Mouse (Mus musculus): ENCODE results near the gene Galnt10. TPM values are rescaled to one million over a fixed set of nuclear protein-coding genes. Genes with fewer than 3 reads are reported as not detected.

The Galnt10 gene
- polyA plus RNA-seq, 1 experiment from 2014 or later, result 13.0 TPM

- no peak for ATAC-seq (ENCODE audit: low read depth)
- 91% methylated on average over 14 of the region's 14 CpGs for WGBS
- Histone ChIP-seq H3K9ac (no peak overlapping the region), H3K27me3 (no peaks in the 10 kb centered on the region), H3K4me3 (no peak overlapping the region), H3K27ac (replicated peaks) (no peak overlapping the region), H3K4me2 (no peak overlapping the region), H3K4me1 (replicated peaks) (peaks cover 57% of the 10 kb centered on the region), H3K9me3 (no peaks in the 10 kb centered on the region), H3K36me3 (no peaks in the 10 kb centered on the region)
Measured at GRCm38 (mm10) chr11:57652923-57653660, 7.8 kb downstream of the Galnt10 start.

- ATAC-seq (ENCODE audit: low read depth), result no peak
- Histone ChIP-seq H3K9ac (no peak overlapping the region), H3K9me3 (no peaks in the 10 kb centered on the region), H3K36me3 (no peaks in the 10 kb centered on the region), H3K4me3 (no peak overlapping the region), H3K4me2 (no peak overlapping the region), H3K4me1 (replicated peaks) (peaks cover 52% of the 10 kb centered on the region), H3K27ac (replicated peaks) (no peak overlapping the region), H3K27me3 (no peaks in the 10 kb centered on the region)
- 79% methylated on average over 5 of the region's 5 CpGs for WGBS
Measured at GRCm38 (mm10) chr11:57653796-57654195, 8.6 kb downstream of the Galnt10 start.

- H3K27me3 ChIP-seq, result no peaks in the 10 kb centered on the region
- no peak overlapping the region for H3K27ac ChIP-seq (replicated peaks)
- H3K36me3 ChIP-seq, result no peaks in the 10 kb centered on the region
- H3K9ac ChIP-seq, result no peak overlapping the region
- 24% methylated on average over 4 of the region's 4 CpGs for WGBS
- peaks cover 52% of the 10 kb centered on the region for H3K4me1 ChIP-seq (replicated peaks)
- no peak overlapping the region for H3K4me3 ChIP-seq
- H3K9me3 ChIP-seq, result no peaks in the 10 kb centered on the region
- no peak for ATAC-seq (ENCODE audit: low read depth)
- no peak overlapping the region for H3K4me2 ChIP-seq
Measured at GRCm38 (mm10) chr11:57654386-57654785, 9.1 kb downstream of the Galnt10 start.

GRCm38 (mm10) chr11:57654977-57655397 is 9.7 kb downstream of the Galnt10 start:
- Histone ChIP-seq H3K9ac (no peak overlapping the region), H3K4me2 (no peak overlapping the region), H3K36me3 (no peaks in the 10 kb centered on the region), H3K27me3 (no peaks in the 10 kb centered on the region), H3K4me3 (no peak overlapping the region), H3K9me3 (no peaks in the 10 kb centered on the region), H3K27ac (replicated peaks) (no peak overlapping the region), H3K4me1 (replicated peaks) (peaks cover 48% of the 10 kb centered on the region)
- ATAC-seq (ENCODE audit: low read depth), result no peak
- 25% methylated on average over 5 of the region's 5 CpGs for WGBS

GRCm38 (mm10) chr11:57655669-57656325 is 10.6 kb downstream of the Galnt10 start:
- Histone ChIP-seq H3K9me3 (no peaks in the 10 kb centered on the region), H3K27me3 (no peaks in the 10 kb centered on the region), H3K9ac (no peak overlapping the region), H3K4me3 (no peak overlapping the region), H3K27ac (replicated peaks) (no peak overlapping the region), H3K36me3 (no peaks in the 10 kb centered on the region), H3K4me2 (no peak overlapping the region), H3K4me1 (replicated peaks) (peaks cover 44% of the 10 kb centered on the region)
- WGBS, result 60% methylated on average over 10 of the region's 10 CpGs
- no peak for ATAC-seq (ENCODE audit: low read depth)

- Histone ChIP-seq H3K27me3 (no peaks in the 10 kb centered on the region), H3K4me1 (replicated peaks) (peaks cover 38% of the 10 kb centered on the region), H3K27ac (replicated peaks) (no peak overlapping the region), H3K4me3 (no peak overlapping the region), H3K9ac (no peak overlapping the region), H3K4me2 (no peak overlapping the region), H3K9me3 (no peaks in the 10 kb centered on the region), H3K36me3 (no peaks in the 10 kb centered on the region)
- WGBS, result 58% methylated on average over 8 of the region's 8 CpGs
- no peak for ATAC-seq (ENCODE audit: low read depth)
Measured at GRCm38 (mm10) chr11:57656602-57657275, 11.5 kb downstream of the Galnt10 start.

GRCm38 (mm10) chr11:57657370-57658072 is 12.3 kb downstream of the Galnt10 start:
- Histone ChIP-seq H3K27me3 (no peaks in the 10 kb centered on the region), H3K9ac (no peak overlapping the region), H3K4me3 (no peak overlapping the region), H3K4me1 (replicated peaks) (peaks cover 36% of the 10 kb centered on the region), H3K36me3 (no peaks in the 10 kb centered on the region), H3K4me2 (no peak overlapping the region), H3K9me3 (no peaks in the 10 kb centered on the region), H3K27ac (replicated peaks) (no peak overlapping the region)
- no peak for ATAC-seq (ENCODE audit: low read depth)
- WGBS, result 79% methylated on average over 9 of the region's 9 CpGs

GRCm38 (mm10) chr11:57658214-57658613 is 13.0 kb downstream of the Galnt10 start:
- H3K27me3 ChIP-seq, result no peaks in the 10 kb centered on the region
- WGBS, result 89% methylated on average over 3 of the region's 3 CpGs

GRCm38 (mm10) chr11:57658751-57659150 is 13.5 kb downstream of the Galnt10 start:
- H3K4me2 ChIP-seq, result no peak overlapping the region
- 89% methylated on average over 6 of the region's 6 CpGs for WGBS
- H3K36me3 ChIP-seq, result no peaks in the 10 kb centered on the region
- no peaks in the 10 kb centered on the region for H3K27me3 ChIP-seq
- H3K9me3 ChIP-seq, result no peaks in the 10 kb centered on the region
- no peak for ATAC-seq (ENCODE audit: low read depth)
- H3K27ac ChIP-seq (replicated peaks), result no peak overlapping the region
- H3K4me3 ChIP-seq, result no peak overlapping the region
- H3K4me1 ChIP-seq (replicated peaks), result peaks cover 45% of the 10 kb centered on the region
- no peak overlapping the region for H3K9ac ChIP-seq

More at GRCm38 (mm10) chr11:57658214-57658613, 13.0 kb downstream of the Galnt10 start:
- no peaks in the 10 kb centered on the region for H3K9me3 ChIP-seq
- H3K4me3 ChIP-seq, result no peak overlapping the region
- H3K4me2 ChIP-seq, result no peak overlapping the region
- no peak overlapping the region for H3K9ac ChIP-seq
- no peak for ATAC-seq (ENCODE audit: low read depth)
- peaks cover 41% of the 10 kb centered on the region for H3K4me1 ChIP-seq (replicated peaks)
- H3K36me3 ChIP-seq, result no peaks in the 10 kb centered on the region
- no peak overlapping the region for H3K27ac ChIP-seq (replicated peaks)

GRCm38 (mm10) chr11:57660156-57660555 is 14.9 kb downstream of the Galnt10 start:
- Histone ChIP-seq H3K9me3 (no peaks in the 10 kb centered on the region), H3K9ac (no peak overlapping the region)
- 96% methylated on average over 4 of the region's 4 CpGs for WGBS

GRCm38 (mm10) chr11:57660814-57661213 is 15.6 kb downstream of the Galnt10 start:
- WGBS, result 62% methylated on average over 5 of the region's 5 CpGs
- Histone ChIP-seq H3K27me3 (no peaks in the 10 kb centered on the region), H3K9ac (no peak overlapping the region), H3K36me3 (no peaks in the 10 kb centered on the region), H3K27ac (replicated peaks) (no peak overlapping the region), H3K4me2 (no peak overlapping the region), H3K4me3 (no peak overlapping the region), H3K9me3 (no peaks in the 10 kb centered on the region), H3K4me1 (replicated peaks) (peaks cover 36% of the 10 kb centered on the region)
- no peak for ATAC-seq (ENCODE audit: low read depth)

More at GRCm38 (mm10) chr11:57660156-57660555, 14.9 kb downstream of the Galnt10 start:
- Histone ChIP-seq H3K27ac (replicated peaks) (no peak overlapping the region), H3K4me1 (replicated peaks) (peaks cover 41% of the 10 kb centered on the region), H3K27me3 (no peaks in the 10 kb centered on the region), H3K4me3 (no peak overlapping the region), H3K4me2 (no peak overlapping the region), H3K36me3 (no peaks in the 10 kb centered on the region)
- ATAC-seq (ENCODE audit: low read depth), result no peak
